Mouse (Mus musculus) right cerebral cortex, adult 18-20 months (tissue): ENCODE results near the gene Dnaic1.

Experiments
- DNase-seq: peaks from one replicate; pipeline ENCODE4 v3.0.0; 2022; ENCODE audit warnings: mixed read lengths

The Dnaic1 gene

GRCm38 (mm10) chr4:41636882-41637635, 67.5 kb downstream of the Dnaic1 start:
- DNase-seq, result no peak

- no peak for DNase-seq
These were observed 68.7 kb downstream of the Dnaic1 start for GRCm38 (mm10) chr4:41638186-41638731.

GRCm38 (mm10) chr4:41638828-41639213, 69.2 kb downstream of the Dnaic1 start:
- DNase-seq, result no peak

GRCm38 (mm10) chr4:41639214-41639841, 69.8 kb downstream of the Dnaic1 start:
- no peak for DNase-seq

- DNase-seq, result peak; percentile 95
These were observed 70.4 kb downstream of the Dnaic1 start, which contains the start of gene Enho for GRCm38 (mm10) chr4:41639913-41640507. Enho (minus strand) TSS chr4:41640324.

- DNase-seq, result no peak
These were observed 71.7 kb downstream of the Dnaic1 start for GRCm38 (mm10) chr4:41641199-41641822.

GRCm38 (mm10) chr4:41645488-41645887, 75.9 kb downstream of the Dnaic1 start:
- no peak for DNase-seq

GRCm38 (mm10) chr4:41648157-41648556, 78.6 kb downstream of the Dnaic1 start:
- DNase-seq, result no peak

- no peak for DNase-seq
These were observed 79.1 kb downstream of the Dnaic1 start for GRCm38 (mm10) chr4:41648627-41649026.

GRCm38 (mm10) chr4:41653296-41653695, 83.7 kb downstream of the Dnaic1 start:
- DNase-seq, result peak; percentile 71

- no peak for DNase-seq
These were observed 84.2 kb downstream of the Dnaic1 start for GRCm38 (mm10) chr4:41653730-41654129.

GRCm38 (mm10) chr4:41654217-41654616, 84.6 kb downstream of the Dnaic1 start:
- peak; percentile 35 for DNase-seq

- DNase-seq, result no peak
These were observed 86.0 kb downstream of the Dnaic1 start for GRCm38 (mm10) chr4:41655525-41655924.

GRCm38 (mm10) chr4:41658566-41659384, 89.2 kb downstream of the Dnaic1 start:
- no peak for DNase-seq

GRCm38 (mm10) chr4:41659556-41659955, 90.0 kb downstream of the Dnaic1 start:
- no peak for DNase-seq

GRCm38 (mm10) chr4:41660851-41661430, 91.4 kb downstream of the Dnaic1 start:
- no peak for DNase-seq

GRCm38 (mm10) chr4:41662723-41663122, 93.1 kb downstream of the Dnaic1 start:
- DNase-seq, result no peak

- DNase-seq, result no peak
These were observed 94.0 kb downstream of the Dnaic1 start for GRCm38 (mm10) chr4:41663614-41664013.

- DNase-seq, result no peak
These were observed 95.0 kb downstream of the Dnaic1 start for GRCm38 (mm10) chr4:41664533-41664932.

GRCm38 (mm10) chr4:41665009-41665675, 95.6 kb downstream of the Dnaic1 start:
- no peak for DNase-seq

- no peak for DNase-seq
These were observed 97.1 kb downstream of the Dnaic1 start for GRCm38 (mm10) chr4:41666646-41667045.
